Mouse (Mus musculus) heart, postnatal 4 days (tissue): ENCODE measurements at regions not wholly inside any gene's neighbourhood (a gene's known extent, or its start where the extent isn't known, plus 50 kb on each side); places are given as distances from the start of the nearest gene placed in this dataset.

Source experiments
- DNase-seq: peaks from one replicate; pipeline ENCODE4 v3.0.0; 2021

DNA sequence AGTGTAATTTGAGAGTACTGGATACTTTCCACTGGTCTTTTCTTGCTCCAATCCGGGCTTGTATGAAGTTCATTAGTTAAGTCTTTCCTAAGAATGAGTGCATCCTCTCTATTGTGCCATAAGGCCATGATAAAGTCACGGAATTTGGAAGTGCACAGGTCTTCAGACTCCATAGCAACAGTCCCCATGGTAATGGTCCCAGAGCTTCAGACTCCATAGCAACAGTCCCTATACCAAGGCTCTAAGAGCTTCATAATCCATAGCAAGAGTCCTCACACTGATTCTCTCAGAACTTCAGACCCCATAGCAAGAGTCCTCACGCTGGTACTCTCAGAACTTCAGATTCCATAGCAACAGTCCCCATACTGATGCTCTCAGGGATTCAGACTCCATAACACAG lies 214.5 kb upstream of the Far2 start:
- DNase-seq: no peak

DNA sequence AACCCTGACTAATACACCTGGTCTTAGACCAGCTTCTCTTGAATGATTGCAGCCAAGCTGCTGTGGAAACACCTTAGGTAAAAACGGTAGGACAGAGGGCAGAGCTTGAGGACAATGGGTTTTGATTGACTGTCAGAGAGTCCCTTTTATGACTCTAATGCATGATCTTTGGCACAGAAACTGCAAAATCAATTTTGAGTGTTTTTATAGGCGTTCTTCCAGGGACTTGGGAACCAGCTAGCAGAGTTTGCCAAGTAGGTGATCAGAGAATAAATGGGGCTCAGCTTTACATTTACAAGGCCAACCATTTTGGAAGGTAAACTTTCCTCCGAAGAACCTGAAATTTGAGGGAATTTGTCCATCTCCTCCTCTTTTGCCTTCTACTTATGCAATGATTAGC lies 213.6 kb upstream of the Far2 start:
- DNase-seq: no peak

DNA sequence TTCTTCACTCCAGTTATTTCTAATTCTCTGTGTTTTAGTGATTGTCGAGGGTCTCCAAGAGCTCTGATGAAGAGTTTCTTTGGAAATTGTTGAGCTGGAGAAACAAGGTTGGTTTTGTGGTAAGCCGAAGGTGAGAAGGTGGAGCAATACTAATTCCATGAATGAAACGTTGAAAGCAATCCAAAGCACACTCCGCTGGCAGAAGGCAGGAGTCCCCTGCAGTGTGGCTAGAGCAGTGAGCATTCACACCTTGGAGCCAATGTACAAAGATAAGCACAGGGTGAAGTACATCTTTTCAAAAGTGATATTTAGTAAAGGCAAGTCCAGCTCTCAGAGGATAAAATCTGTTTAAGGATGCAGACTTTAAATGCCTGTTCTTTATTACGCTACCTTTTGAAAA lies 208.2 kb upstream of the Far2 start:
- no peak for DNase-seq

- DNase-seq: no peak
These were observed 197.1 kb upstream of the Far2 start for GRCm38 (mm10) chr6:147849988-147850387.

- DNase-seq: no peak
These were observed 185.9 kb upstream of the Far2 start for GRCm38 (mm10) chr6:147861116-147861515.

GRCm38 (mm10) chr6:147871033-147871432 lies 176.0 kb upstream of the Far2 start:
- no peak for DNase-seq

GRCm38 (mm10) chr6:147873173-147873572 lies 173.9 kb upstream of the Far2 start:
- no peak for DNase-seq

DNA sequence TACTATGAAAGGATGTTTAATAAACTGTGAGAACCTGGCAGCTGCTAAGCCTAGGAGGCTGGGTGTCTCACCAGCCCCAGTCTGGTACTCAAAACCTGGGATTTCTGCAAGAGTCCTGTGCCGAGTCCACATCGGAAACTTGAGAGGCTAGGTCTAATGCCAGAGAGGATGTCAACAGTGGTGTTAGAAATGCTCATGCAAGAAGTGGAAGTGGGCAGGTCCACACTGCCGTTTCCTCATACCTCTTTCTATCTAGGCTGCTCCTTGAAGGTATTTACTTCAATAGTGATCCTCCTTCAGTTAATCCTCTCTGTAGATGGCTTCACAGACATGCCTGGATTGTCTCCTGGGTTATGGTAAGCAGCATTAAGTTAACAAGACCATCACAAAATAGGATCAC lies 168.6 kb upstream of the Far2 start:
- no peak for DNase-seq

- no peak for DNase-seq
These were observed 161.2 kb upstream of the Far2 start for GRCm38 (mm10) chr6:147885902-147886301.

GRCm38 (mm10) chr6:147919697-147920096 lies 127.4 kb upstream of the Far2 start:
- no peak for DNase-seq

- DNase-seq: no peak
These were observed 126.0 kb upstream of the Far2 start for GRCm38 (mm10) chr6:147921091-147921490.

- no peak for DNase-seq
These were observed 124.6 kb upstream of the Far2 start for GRCm38 (mm10) chr6:147922506-147922905.

DNA sequence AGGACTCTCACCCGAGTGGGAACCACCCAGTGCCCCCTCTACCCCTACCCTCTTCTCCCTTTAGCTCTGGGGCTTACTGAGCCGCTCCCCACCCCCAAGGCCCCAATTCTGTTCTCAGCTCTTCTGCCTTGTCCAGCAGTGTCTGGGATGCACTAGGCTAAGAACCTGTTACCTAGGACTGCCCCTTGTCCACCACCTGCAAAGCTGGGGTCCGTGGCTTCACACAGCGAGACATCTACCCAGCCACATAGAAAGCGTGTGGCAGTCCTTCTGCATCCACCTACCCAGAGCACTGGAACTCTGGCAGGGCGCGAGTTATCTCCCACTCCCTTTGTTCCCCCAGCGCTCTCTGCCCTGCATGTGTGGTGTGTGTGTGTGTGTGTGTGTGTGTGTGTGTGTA lies 123.8 kb upstream of the Far2 start:
- no peak for DNase-seq

GRCm38 (mm10) chr6:147928951-147929350 lies 118.1 kb upstream of the Far2 start:
- DNase-seq: no peak

- no peak for DNase-seq
These were observed 103.0 kb upstream of the Far2 start for GRCm38 (mm10) chr6:147944020-147944419.

- DNase-seq: no peak
These were observed 102.0 kb upstream of the Far2 start for GRCm38 (mm10) chr6:147944940-147945676.

GRCm38 (mm10) chr6:147947997-147948396 lies 99.1 kb upstream of the Far2 start:
- DNase-seq: no peak

DNA sequence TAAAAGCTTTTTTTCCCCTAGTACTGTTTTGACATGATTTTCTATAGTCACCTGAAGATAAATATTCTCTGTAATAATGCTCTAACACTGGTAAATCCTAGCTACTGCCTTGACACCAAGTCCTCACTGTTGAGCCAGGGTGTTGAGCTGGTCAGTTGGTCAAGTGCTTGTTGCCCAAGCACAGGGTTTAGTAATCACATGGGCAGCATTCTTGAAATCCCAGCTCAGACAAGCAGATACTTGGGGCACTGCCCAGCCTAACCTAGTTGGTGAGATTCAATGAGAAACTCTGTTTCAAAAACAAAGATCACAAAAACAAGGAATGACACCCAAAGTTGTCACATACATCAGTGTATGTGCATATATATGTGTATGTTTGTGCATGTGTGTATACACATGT lies 95.4 kb upstream of the Far2 start:
- DNase-seq: no peak

- peak; percentile 20 for DNase-seq
These were observed 93.9 kb upstream of the Far2 start for GRCm38 (mm10) chr6:147953058-147953679.

DNA sequence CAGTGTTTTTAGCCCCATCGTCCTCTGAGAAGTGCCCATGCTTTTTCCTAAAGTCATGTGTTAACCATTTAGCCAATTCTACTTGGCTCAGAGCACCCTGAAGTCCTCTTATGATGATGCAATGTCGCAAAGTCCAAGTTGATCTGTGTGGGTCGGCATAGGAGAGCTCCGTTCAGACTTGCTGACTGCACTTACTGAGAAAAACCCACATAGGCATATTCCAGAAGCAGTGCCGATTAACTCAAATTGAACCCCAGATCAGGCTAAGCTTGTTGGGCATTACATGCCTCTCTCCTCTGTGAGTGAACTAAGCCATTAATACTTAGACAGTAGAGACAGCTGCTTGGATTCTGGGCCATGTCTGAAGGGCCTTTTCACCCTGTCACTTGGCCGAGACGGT lies 93.3 kb upstream of the Far2 start:
- no peak for DNase-seq

GRCm38 (mm10) chr6:147954253-147954652 lies 92.8 kb upstream of the Far2 start:
- DNase-seq: no peak

DNA sequence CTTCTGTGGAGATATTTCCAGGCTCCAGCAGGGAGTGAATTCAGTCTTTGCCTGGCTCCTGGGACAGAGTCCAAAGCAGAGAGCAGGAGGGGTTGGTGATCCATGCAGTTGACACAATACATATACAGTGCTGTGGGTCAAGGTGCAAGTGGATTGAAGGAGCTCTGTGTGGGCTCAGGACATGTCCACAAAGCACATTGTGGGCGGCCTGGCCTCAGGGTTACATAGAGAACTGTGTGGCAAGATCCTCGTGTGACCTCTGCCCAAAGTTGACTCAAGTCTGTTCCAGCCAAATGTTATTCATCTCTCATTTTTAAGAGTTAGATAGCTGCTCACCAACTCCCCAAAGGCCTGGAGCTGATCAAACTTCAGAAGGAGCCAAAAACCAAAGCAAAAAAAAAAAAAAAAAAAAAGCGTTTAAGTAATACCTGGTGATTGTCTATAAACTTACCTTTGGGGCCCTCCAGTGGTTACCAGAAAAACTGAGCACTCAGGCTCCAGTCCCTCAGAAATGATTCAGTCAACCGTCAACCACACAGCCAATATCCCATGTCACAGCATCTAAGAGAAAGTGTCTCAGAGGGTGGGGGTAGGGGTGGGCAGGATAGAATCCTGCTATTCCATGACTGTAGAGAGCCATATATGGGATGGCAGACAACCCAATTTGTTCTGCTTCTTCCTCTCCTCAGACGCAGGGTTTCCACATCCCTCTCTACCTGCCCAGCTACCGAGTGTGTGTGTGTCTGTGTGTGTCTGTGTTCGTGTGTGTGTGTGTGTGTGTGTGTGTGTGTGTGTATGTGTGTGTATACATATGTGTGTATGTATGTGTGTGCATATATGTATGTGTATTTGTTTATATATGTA lies 91.9 kb upstream of the Far2 start:
- no peak for DNase-seq

- no peak for DNase-seq
These were observed 82.3 kb upstream of the Far2 start for GRCm38 (mm10) chr6:147964739-147965138.
